Mouse (Mus musculus) neural tube, embryonic 14.5 days (tissue): ENCODE measurements around the gene Dnajc3. TPM values are rescaled to one million over a fixed set of nuclear protein-coding genes. Genes with fewer than 3 reads are reported as not detected.
"Not testable (repeated sequence)": the region's sequence is repeated elsewhere in the genome, so short reads cannot be mapped to it uniquely, and the experiment has no call there.

Experiments used
- ATAC-seq: fragments of 200-750 bp; cut with Nextera tagmentation; 2 replicates; pipeline ENCODE4 v1.8.0; 2017; ENCODE audit warnings: low read depth, mild to moderate bottlenecking, moderate TSS enrichment, moderate library complexity
- H3K27ac ChIP-seq: fragments of 300-500 bp; sonication (generic); 2 replicates; pipeline ENCODE4 v1.5.1; 2014; ENCODE audit warnings: low read depth, mild to moderate bottlenecking, control low read depth, low read length, moderate library complexity, mixed read lengths
- H3K27me3 ChIP-seq: fragments of 300-500 bp; sonication (generic); 2 replicates; pipeline ENCODE4 v1.6.1; 2014; ENCODE audit warnings: low read length; ENCODE audit not compliant: control insufficient read depth, insufficient read depth
- H3K36me3 ChIP-seq: fragments of 300-500 bp; sonication (generic); 2 replicates; pipeline ENCODE4 v1.6.1; 2014; ENCODE audit warnings: low read length, mixed read lengths; ENCODE audit not compliant: control insufficient read depth, insufficient read depth
- H3K4me1 ChIP-seq: fragments of 300-500 bp; sonication (generic); 2 replicates; pipeline ENCODE4 v1.6.1; 2014; ENCODE audit warnings: low read length; ENCODE audit not compliant: control insufficient read depth, insufficient read depth
- H3K4me2 ChIP-seq: fragments of 300-500 bp; sonication (generic); 2 replicates; pipeline ENCODE4 v1.6.1; 2014; ENCODE audit warnings: mild to moderate bottlenecking, low read depth, low read length, control low read depth
- H3K4me3 ChIP-seq: fragments of 300-500 bp; sonication (generic); 2 replicates; pipeline ENCODE4 v1.5.1; 2014; ENCODE audit warnings: low read depth, low read length, control low read depth, mixed read lengths
- H3K9ac ChIP-seq: fragments of 300-500 bp; sonication (generic); replicated peaks from 2 replicates; pipeline ENCODE4 v1.6.1; 2014; ENCODE audit warnings: low read depth, mild to moderate bottlenecking, control low read depth, low read length, mixed read lengths
- H3K9me3 ChIP-seq: fragments of 300-500 bp; sonication (generic); 2 replicates; pipeline ENCODE4 v1.6.1; 2016; ENCODE audit warnings: low read length; ENCODE audit not compliant: control insufficient read depth
- WGBS: fragments of 180-500 bp; shearing (Covaris S2); extraction: QIAGEN DNeasy Blood & Tissue Kit; methylation state at CpG from one replicate; pipeline ENCODE4 v1.1.7; 2014; 5-methylcytosine and 5-hydroxymethylcytosine counted together
- polyA plus RNA-seq: library from polyadenylated mRNA; unstranded; fragments of >200 nt; fragmentation: Nextera tagmentation; extraction: Ambion mirVana; gene quantifications from 2 replicates; pipeline ENCODE4 v1.2.1, GENCODE M21; 2014

The Dnajc3 gene
- polyA plus RNA-seq, 1 experiment from 2014 or later: 21.7 TPM

DNA sequence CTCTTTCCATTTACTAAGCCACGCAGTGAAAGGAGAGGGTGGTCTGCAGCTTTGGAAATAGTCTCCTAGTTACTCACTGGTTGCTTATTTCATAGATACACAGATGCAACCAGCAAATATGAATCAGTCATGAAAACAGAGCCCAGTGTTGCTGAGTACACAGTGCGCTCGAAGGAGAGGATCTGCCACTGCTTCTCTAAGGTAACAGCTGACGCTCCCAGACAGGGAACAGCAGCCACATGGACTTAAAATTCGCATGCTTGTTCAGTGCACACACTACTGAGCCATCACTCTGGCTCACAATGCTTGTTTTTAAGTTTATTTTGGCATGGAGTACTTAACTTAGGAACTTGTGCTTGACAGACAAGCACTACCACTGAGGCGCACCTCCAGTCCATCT is 34.5 kb downstream of the Dnajc3 start:
- Histone ChIP-seq H3K27me3 (no peaks in the 10 kb centered on the region), H3K36me3 (peaks cover 41% of the 10 kb centered on the region), H3K27ac (no peak overlapping the region), H3K9me3 (no peaks in the 10 kb centered on the region), H3K4me3 (no peak overlapping the region), H3K4me2 (no peak overlapping the region), H3K9ac (no peak overlapping the region), H3K4me1 (no peaks in the 10 kb centered on the region)
- 90% methylated on average over 6 of the region's 6 CpGs for WGBS
- ATAC-seq: no peak

DNA sequence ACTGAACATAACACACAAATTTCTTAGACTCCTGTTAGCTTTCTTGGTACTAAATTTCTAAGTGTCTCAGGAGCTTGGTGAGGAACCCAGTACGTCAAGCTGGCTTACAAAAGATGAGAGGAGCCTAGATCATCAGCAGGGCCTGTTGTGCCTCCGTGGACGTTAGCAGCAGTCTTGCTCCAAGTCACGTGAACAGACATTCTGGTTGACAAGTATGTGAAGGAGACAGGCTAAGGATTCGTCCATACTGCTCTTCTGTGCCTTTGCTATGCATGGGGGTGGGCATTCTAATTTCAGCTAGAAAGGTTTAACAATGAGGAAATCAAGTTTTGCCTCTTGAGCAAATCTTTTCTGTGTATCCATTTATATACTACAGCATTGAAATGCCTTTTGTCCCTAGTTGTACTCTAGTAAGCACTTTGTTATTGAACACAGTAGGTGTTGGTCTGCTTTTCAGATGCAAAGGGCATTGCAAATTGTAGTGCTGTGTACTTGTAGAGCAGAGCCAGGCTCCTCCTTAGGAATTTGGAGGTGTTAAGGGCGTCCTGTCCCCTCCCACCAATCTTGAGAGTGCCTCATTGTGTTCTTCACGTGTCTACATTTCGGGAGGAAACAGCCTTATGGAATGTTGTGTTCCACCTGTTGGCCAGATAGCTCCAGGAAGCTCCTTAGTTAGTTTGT is 39.5 kb downstream of the Dnajc3 start:
- H3K27ac ChIP-seq: no peak overlapping the region
- H3K9ac ChIP-seq: no peak overlapping the region
- H3K4me1 ChIP-seq: no peaks in the 10 kb centered on the region
- WGBS: 75% methylated on average over 8 of the region's 8 CpGs
- no peak for ATAC-seq
- no peak overlapping the region for H3K4me3 ChIP-seq
- H3K9me3 ChIP-seq: no peaks in the 10 kb centered on the region
- H3K27me3 ChIP-seq: no peaks in the 10 kb centered on the region
- H3K36me3 ChIP-seq: peaks cover 47% of the 10 kb centered on the region
- no peak overlapping the region for H3K4me2 ChIP-seq

DNA sequence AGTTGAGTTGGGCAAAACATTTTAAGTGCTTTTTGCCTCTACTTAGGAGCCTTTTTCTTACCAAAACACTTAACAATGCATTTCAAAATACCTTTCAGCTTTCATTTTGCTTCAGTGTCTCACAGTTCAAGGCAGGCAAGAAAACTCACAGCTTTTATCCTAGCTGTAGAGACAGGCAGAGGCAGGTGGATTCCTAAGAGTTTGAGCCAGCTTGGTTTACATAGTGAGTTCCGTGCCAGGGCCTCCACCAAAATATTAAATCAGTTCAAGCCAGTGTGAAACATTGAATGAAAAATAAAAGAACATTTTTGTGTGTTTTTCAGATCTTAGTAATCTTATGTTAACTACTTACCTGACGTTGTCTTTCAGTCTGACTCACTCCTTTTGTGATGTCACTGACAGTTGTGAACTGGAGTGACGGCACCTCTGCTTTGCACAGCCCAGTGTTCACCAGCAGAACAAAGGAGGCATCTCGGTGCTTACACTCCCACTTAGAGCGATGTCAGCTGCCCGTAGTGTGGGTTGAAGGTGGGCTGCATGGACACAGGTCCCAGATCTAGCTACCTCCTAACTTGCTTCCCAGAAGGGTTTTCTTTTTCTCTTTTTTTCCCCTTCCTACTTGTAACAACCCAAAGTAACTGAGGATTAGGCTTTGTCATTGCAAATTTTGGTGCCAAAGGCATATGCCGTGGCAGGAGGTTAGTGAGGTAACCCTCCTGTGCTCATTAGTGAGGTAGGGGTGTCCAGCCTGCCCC is 42.0 kb downstream of the Dnajc3 start:
- H3K36me3 ChIP-seq: peaks cover 39% of the 10 kb centered on the region
- no peak overlapping the region for H3K4me2 ChIP-seq
- no peak overlapping the region for H3K4me3 ChIP-seq
- WGBS: 85% methylated on average over 7 of the region's 7 CpGs
- H3K27me3 ChIP-seq: no peaks in the 10 kb centered on the region
- no peaks in the 10 kb centered on the region for H3K9me3 ChIP-seq
- ATAC-seq: no peak
- H3K9ac ChIP-seq: no peak overlapping the region
- no peak overlapping the region for H3K27ac ChIP-seq
- H3K4me1 ChIP-seq: no peaks in the 10 kb centered on the region

DNA sequence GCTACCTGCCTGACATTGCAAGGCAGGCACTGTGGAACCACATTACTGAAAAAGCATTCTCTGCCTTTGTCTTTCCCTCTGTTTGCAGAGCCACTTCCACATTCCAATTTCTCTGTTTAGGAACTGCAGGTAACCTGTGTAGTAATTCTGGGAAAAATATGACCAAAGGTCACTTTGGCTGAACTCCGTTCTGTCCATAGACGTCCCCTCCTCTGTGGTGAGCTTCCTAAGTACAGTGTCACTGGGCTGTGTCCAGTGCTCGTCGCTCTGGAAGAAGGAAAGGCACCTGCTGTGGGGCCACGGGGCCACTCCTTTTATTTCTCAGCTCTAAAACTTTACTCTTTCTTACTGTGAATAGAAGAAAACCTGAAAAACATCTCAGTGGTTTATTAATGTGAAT is 42.6 kb downstream of the Dnajc3 start:
- H3K4me3 ChIP-seq: no peak overlapping the region
- peaks cover 33% of the 10 kb centered on the region for H3K36me3 ChIP-seq
- H3K9ac ChIP-seq: no peak overlapping the region
- H3K9me3 ChIP-seq: no peaks in the 10 kb centered on the region
- H3K27ac ChIP-seq: no peak overlapping the region
- WGBS: 73% methylated on average over 5 of the region's 5 CpGs
- no peak overlapping the region for H3K4me2 ChIP-seq
- no peak for ATAC-seq
- H3K4me1 ChIP-seq: no peaks in the 10 kb centered on the region
- no peaks in the 10 kb centered on the region for H3K27me3 ChIP-seq

DNA sequence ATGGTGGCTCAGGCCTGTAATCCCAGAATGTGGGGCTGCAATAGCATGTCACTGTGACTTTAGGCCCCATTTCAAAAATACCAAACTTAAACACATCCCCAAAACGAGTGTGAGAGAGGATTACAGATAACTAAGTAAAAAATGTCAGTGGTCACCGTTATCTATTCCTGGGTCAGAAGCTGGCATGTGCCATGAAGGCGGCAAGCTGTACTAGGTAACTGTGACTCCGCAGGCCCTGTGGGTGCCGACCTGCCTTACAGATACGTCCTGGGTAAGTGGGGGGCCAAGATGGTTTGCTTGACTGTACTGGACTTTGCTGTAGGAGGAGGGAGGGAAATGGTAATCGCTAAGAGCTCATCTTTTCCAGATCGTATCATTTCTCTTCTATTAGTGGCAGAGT is 43.1 kb downstream of the Dnajc3 start:
- no peaks in the 10 kb centered on the region for H3K9me3 ChIP-seq
- no peak for ATAC-seq
- 91% methylated on average over 8 of the region's 8 CpGs for WGBS
- no peaks in the 10 kb centered on the region for H3K27me3 ChIP-seq
- no peak overlapping the region for H3K9ac ChIP-seq
- no peaks in the 10 kb centered on the region for H3K4me1 ChIP-seq
- H3K36me3 ChIP-seq: peaks cover 28% of the 10 kb centered on the region; the same call in 1 of the 2 replicates
- no peak overlapping the region for H3K27ac ChIP-seq
- H3K4me2 ChIP-seq: no peak overlapping the region
- H3K4me3 ChIP-seq: no peak overlapping the region

DNA sequence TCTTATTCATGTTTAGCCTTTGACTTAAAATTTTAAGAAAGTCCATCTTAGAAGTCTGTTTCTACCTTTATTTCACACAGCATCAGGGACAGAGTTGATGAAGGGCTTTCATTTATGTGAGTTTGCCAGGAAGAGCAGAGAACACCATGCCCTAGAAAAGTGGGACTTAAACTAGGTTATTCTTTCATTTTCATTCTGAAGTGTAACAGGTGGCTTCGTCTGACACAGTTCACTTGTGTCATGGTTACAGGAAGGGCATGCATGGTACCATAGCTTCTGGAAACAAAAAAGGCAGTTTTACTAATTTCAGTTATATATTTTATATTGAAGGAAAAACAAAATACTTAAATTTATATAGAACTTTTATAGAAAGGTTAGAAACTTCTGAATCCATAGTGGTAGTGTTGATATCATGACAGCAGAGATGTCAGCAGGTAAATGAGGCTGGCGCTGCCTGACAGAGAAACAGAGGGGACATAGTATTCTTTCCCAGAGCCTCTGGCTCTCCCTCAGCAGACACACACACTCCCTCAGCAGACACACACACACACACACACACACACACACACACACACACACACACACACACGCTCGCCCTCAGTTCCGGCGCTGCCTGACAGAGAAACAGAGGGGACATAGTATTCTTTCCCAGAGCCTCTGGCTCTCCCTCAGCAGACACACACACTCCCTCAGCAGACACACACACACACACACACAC is 44.1 kb downstream of the Dnajc3 start:
- H3K36me3 ChIP-seq: peaks cover 21% of the 10 kb centered on the region; the same call in 1 of the 2 replicates
- not testable (repeated sequence) for H3K27me3 ChIP-seq, H3K4me3 ChIP-seq, H3K9me3 ChIP-seq, H3K27ac ChIP-seq, H3K4me2 ChIP-seq, H3K4me1 ChIP-seq, ATAC-seq, H3K9ac ChIP-seq
- WGBS: 85% methylated on average over 6 of the region's 6 CpGs

DNA sequence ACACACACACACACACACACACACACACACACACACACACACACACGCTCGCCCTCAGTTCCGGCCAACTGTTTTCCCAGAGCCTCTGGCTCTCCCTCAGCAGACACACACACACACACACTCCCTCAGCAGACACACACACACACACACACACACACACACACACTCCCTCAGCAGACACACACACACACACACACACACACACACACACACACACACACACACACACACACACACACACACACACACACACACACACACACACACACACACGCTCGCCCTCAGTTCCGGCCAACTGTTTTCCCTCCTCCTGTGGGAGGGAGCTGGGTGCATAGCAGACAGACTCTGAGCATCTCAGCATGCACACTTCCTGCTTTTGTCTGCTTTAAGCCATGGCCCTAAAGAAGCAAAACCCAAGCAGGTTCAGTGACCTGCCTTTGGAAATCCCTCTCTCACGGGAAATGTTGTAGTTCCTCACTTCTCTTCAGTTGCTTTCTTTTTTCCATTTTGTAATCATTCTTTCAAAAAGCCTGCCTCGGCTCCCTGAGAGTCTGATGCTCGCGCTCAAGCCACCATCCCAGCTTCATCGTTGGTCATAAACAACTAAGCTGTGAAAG is 44.8 kb downstream of the Dnajc3 start:
- peak overlapping the region; percentile 45; the same call in 1 of the 2 replicates for H3K27ac ChIP-seq
- 70% methylated on average over 8 of the region's 11 CpGs for WGBS
- peaks cover 21% of the 10 kb centered on the region; the same call in 1 of the 2 replicates for H3K36me3 ChIP-seq
- H3K4me1 ChIP-seq, H3K9ac ChIP-seq, H3K4me2 ChIP-seq, H3K9me3 ChIP-seq, ATAC-seq, H3K27me3 ChIP-seq, H3K4me3 ChIP-seq: not testable (repeated sequence)

DNA sequence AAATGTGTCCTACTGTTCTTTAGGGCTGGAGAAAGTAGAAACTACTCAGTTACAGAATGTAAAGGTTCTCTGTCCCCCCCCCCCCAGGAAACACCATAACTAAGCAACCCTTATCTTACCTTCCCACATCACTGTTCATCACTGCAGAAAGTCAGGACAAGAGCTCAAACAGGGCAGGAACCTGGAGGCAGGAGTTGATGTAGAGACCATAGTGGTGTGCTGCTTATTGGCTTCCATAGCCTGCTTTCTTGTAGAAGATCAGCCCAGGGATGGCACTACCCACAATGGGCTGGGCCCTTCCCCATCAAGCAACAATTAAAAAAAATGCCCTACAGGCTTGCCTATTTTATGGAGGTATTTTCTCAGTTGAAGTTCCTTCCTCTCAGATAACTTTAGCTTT is 45.6 kb downstream of the Dnajc3 start:
- no peaks in the 10 kb centered on the region for H3K27me3 ChIP-seq
- no peaks in the 10 kb centered on the region for H3K4me1 ChIP-seq
- no peak overlapping the region for H3K9ac ChIP-seq
- H3K9me3 ChIP-seq: no peaks in the 10 kb centered on the region
- H3K4me2 ChIP-seq: no peak overlapping the region
- peaks cover 15% of the 10 kb centered on the region; the same call in 1 of the 2 replicates for H3K36me3 ChIP-seq
- ATAC-seq: no peak
- no peak overlapping the region for H3K27ac ChIP-seq
- H3K4me3 ChIP-seq: no peak overlapping the region
